Mouse (Mus musculus): ENCODE results near the gene Acss1. TPM values are rescaled to one million over a fixed set of nuclear protein-coding genes. Genes with fewer than 3 reads are reported as not detected.

The Acss1 gene
- 22.8 and 28.0 TPM in 2 replicates for polyA plus RNA-seq (2012; rRNA removed)

DNA sequence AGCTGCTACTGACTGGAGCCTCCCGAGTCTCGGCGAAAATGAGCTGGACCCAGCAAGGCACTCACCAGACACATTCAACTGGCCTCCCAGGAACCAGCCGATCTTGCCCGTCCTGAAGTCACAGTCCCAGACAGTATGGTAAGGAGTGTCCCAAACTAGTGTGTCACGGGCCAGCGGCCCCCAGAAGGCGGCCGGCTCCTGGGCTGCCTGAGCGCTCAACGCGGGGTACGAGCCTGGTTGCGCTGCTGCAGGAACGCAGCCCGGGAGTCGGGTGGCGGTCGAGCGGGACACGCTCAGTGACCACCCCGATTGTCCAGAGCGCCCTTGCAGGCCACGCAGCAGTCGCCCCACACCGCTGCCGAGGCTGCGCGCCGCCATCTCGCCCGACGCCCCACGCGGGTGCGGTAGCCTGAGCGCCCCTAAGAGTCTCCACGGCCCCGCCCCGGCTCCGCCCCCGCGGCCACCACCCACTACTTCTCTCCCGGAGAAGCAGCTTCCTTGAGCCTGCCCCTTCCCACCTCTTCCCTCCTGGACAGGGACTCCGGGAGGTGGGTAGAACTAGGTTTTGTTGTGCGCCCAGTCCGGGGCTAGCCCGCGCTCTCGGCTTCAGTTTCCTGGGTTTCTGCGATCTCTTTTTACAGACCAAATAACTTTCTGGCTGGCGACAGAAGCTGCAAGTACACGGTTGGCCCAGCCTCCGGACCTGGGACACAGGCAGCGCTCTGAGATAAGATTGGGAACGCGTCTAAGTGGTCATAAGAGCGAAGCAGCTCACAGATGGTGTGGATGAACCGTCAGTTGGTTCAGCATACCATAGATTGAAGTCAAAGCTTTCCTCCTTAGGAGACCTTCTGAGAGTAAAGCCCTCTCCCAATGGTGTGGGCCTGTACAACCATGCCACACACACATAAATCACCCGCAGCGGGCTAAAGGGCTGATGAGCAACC lies at the start of gene Acss1:
TSS of gene Acss1 (minus strand) at position 681 of the 947 bp plus-strand sequence.
- TF ChIP-seq CTCF (IDR thresholded peaks at IDR 0.05; ENCODE audit: borderline replicate concordance, extremely low read depth, insufficient read depth, insufficient read length) = no peak
- peak; percentile 57 for TF ChIP-seq POLR2A (IDR thresholded peaks at IDR 0.05; ENCODE audit: borderline replicate concordance, extremely low read depth, insufficient read depth, insufficient read length, poor library complexity, severe bottlenecking)
- peak; percentile 80 for DNase-seq (ENCODE audit: low read depth)

GRCm38 (mm10) chr2:150712167-150712674 lies 43.9 kb upstream of the Acss1 start:
- peak; percentile 34 for DNase-seq (ENCODE audit: low read depth)
- TF ChIP-seq POLR2A (IDR thresholded peaks at IDR 0.05; ENCODE audit: borderline replicate concordance, extremely low read depth, insufficient read depth, insufficient read length, poor library complexity, severe bottlenecking) (no peak), CTCF (IDR thresholded peaks at IDR 0.05; ENCODE audit: borderline replicate concordance, extremely low read depth, insufficient read depth, insufficient read length) (no peak)

- TF ChIP-seq CTCF (IDR thresholded peaks at IDR 0.05; ENCODE audit: borderline replicate concordance, extremely low read depth, insufficient read depth, insufficient read length) = no peak
- no peak for TF ChIP-seq POLR2A (IDR thresholded peaks at IDR 0.05; ENCODE audit: borderline replicate concordance, extremely low read depth, insufficient read depth, insufficient read length, poor library complexity, severe bottlenecking)
- peak; percentile 52 for DNase-seq (ENCODE audit: low read depth)
Observed at GRCm38 (mm10) chr2:150691481-150692170, 23.3 kb upstream of the Acss1 start.

GRCm38 (mm10) chr2:150690216-150690615 lies 21.9 kb upstream of the Acss1 start:
- DNase-seq (ENCODE audit: low read depth) = no peak
- TF ChIP-seq POLR2A (IDR thresholded peaks at IDR 0.05; ENCODE audit: borderline replicate concordance, extremely low read depth, insufficient read depth, insufficient read length, poor library complexity, severe bottlenecking) (no peak), CTCF (IDR thresholded peaks at IDR 0.05; ENCODE audit: borderline replicate concordance, extremely low read depth, insufficient read depth, insufficient read length) (no peak)

DNA sequence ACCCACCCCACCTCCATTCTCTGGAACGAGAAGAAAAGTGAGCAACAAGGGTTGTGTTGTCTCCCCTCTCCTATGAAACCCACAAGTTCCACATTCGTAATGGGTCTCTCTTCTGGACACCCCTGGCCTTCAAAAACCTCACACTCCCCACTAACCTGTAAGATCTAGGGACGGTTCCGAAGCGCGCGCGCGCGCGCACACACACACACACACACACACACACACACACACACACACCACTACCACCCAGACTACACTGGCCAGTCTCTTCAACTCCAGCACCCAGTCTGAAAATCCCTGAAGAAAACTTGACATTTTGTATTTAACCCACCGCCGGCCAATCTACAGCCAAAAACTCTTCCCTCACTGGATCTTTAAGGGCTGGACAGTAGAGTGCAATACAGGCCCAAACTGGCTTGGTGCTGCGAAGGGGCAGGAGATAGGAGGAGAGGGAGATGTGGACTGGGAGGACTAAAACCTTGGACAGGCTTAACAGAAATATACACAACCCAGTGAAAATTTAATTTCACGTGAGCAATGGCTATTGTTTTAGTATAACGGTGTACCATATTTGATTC lies 21.0 kb upstream of the Acss1 start, which contains the start of gene Vsx1:
TSS of gene Vsx1 (minus strand) at position 138 of the 578 bp plus-strand sequence.
- TF ChIP-seq POLR2A (IDR thresholded peaks at IDR 0.05; ENCODE audit: borderline replicate concordance, extremely low read depth, insufficient read depth, insufficient read length, poor library complexity, severe bottlenecking) (no peak), CTCF (IDR thresholded peaks at IDR 0.05; ENCODE audit: borderline replicate concordance, extremely low read depth, insufficient read depth, insufficient read length) (no peak)
- DNase-seq (ENCODE audit: low read depth) = no peak

DNA sequence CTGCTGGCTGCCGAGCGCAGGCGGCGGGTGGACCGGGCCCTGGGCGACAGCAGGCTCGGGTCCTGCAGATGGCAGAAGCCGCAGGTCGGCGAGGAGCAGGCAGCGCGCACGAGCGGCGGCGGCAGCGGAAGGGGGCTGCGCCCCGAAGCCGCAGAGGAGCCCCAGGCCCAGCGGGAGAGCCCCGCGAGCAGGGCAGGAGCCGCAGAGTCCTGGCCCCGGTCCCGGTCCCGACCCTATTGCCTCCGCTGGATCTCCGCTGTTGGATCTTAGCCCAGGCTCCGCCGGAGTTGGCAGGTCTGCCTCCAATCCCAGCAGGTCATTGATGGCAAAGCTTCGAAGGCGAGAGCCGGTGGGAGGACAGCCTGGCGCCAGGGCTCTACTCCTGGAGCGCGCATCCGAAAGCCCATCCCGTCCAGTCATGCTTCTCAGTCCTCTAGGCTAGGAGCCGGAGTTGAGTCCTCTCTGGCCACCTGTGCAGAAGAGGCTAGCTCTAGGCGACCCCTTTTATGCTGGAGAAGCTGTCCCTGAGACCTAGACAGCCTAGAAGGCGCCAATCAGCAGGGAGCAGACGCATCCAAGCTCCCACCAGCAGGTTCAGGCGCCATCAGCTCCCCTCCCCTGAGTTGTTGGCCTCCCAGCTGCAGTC lies 20.4 kb upstream of the Acss1 start:
- DNase-seq (ENCODE audit: low read depth) = peak; percentile 75
- TF ChIP-seq POLR2A (IDR thresholded peaks at IDR 0.05; ENCODE audit: borderline replicate concordance, extremely low read depth, insufficient read depth, insufficient read length, poor library complexity, severe bottlenecking) (no peak), CTCF (IDR thresholded peaks at IDR 0.05; ENCODE audit: borderline replicate concordance, extremely low read depth, insufficient read depth, insufficient read length) (no peak)

GRCm38 (mm10) chr2:150687871-150688540 lies 19.7 kb upstream of the Acss1 start:
- DNase-seq (ENCODE audit: low read depth) = no peak

DNA sequence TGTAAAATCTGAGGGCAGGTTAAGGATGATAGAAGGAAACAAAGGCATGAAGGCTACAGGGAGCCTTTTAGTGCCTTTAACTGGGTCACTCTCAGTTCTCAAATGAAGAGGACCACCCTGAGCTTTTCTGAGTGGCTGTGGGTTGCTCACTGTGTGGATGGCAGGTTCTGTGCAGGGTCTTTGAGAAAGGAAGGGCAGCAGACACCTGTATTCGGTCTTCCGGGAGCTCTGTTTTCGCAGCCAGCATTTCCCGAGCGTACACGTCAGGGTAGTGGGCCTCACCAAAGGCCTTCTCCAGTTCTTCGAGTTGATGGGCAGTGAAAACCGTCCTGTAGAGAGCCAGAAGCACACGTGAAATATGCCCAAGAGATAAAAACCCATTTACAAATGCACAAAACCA lies 17.1 kb upstream of the Acss1 start:
- no peak for DNase-seq (ENCODE audit: low read depth)
- TF ChIP-seq CTCF (IDR thresholded peaks at IDR 0.05; ENCODE audit: borderline replicate concordance, extremely low read depth, insufficient read depth, insufficient read length) = no peak
- TF ChIP-seq POLR2A (IDR thresholded peaks at IDR 0.05; ENCODE audit: borderline replicate concordance, extremely low read depth, insufficient read depth, insufficient read length, poor library complexity, severe bottlenecking) = no peak

More at GRCm38 (mm10) chr2:150687871-150688540, 19.7 kb upstream of the Acss1 start:
- TF ChIP-seq CTCF (IDR thresholded peaks at IDR 0.05; ENCODE audit: borderline replicate concordance, extremely low read depth, insufficient read depth, insufficient read length) (no peak), POLR2A (IDR thresholded peaks at IDR 0.05; ENCODE audit: borderline replicate concordance, extremely low read depth, insufficient read depth, insufficient read length, poor library complexity, severe bottlenecking) (no peak)

DNA sequence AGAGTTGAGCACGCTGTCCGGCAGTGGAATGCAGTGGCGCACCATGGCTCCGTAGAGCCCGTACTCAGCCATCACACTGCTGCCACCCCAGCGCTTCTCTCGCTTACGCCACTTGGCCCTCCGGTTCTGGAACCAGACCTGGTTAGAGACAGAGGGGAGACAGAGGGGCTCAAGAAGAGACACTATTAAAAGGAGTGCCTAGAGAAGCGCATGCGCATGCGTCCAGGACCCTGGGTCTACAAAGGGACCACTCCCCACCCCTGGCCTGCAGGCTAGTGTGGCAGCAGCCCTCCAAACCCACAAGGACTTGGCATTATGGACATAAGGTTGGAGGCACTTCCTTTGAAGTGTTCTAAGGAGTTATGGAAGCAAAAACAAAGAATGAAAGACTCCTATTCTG lies 16.2 kb upstream of the Acss1 start:
- TF ChIP-seq POLR2A (IDR thresholded peaks at IDR 0.05; ENCODE audit: borderline replicate concordance, extremely low read depth, insufficient read depth, insufficient read length, poor library complexity, severe bottlenecking) (no peak), CTCF (IDR thresholded peaks at IDR 0.05; ENCODE audit: borderline replicate concordance, extremely low read depth, insufficient read depth, insufficient read length) (no peak)
- DNase-seq (ENCODE audit: low read depth) = no peak

DNA sequence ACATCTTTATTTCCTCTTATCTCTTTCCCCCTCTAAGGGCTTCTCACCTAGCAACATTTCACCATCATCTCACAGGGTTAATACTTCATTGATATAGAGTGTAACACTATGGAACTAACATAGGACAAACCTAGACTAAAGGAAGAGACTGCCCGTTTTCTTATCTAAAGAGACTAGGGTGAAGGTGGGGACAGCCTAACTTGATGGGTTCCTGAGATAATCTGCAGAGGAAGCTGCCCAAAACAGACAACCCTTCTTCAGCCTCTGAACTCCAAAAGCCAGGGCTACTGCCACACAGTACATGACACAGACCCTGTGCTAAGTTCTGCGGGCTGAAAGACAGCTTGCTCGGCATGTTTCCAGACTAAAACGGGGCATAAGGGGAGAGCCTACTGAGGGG lies 13.3 kb upstream of the Acss1 start:
- DNase-seq (ENCODE audit: low read depth) = no peak

More for the DNA sequence above, 13.3 kb upstream of the Acss1 start:
- TF ChIP-seq CTCF (IDR thresholded peaks at IDR 0.05; ENCODE audit: borderline replicate concordance, extremely low read depth, insufficient read depth, insufficient read length) (no peak), POLR2A (IDR thresholded peaks at IDR 0.05; ENCODE audit: borderline replicate concordance, extremely low read depth, insufficient read depth, insufficient read length, poor library complexity, severe bottlenecking) (no peak)
